Mouse (Mus musculus): Measurements from ENCODE around the gene Sap25.

DNA sequence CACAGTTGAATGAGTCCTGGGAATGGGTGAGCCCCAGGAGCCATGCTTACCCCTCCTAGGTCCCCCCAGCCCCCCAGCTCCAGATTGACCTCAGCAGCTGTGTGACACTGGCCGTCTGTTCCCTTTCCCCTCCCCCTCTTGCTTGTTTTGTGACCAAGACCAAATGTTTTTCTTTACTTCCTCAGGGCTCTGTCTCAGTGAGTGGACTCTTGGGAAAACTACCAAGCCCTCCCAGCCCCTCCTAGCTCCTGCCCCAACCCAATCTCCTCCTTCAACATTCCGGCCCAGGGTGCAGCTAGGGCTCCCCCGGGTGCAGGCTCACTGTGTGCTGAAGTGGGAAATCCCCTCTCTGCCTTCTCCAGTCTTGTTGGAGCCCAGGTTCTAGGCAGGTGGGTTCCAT, 10.5 kb upstream of the Sap25 start:
- no peak for TF ChIP-seq CTCF (IDR thresholded peaks at IDR 0.05; ENCODE audit: low read depth)
- TF ChIP-seq EP300 (IDR thresholded peaks at IDR 0.05; ENCODE audit: low read depth) = no peak
